Mouse (Mus musculus) testis, adult 2 months (tissue): ENCODE measurements around the gene Tenm3.

Source experiments
- CTCF ChIP-seq: fragments of 200-500 bp; IDR thresholded peaks from 2 replicates; pipeline ENCODE4 v1.5.1; 2012; ENCODE audit warnings: low read depth, mild to moderate bottlenecking, inconsistent platforms, low read length, moderate library complexity; ENCODE audit not compliant: control insufficient read depth, insufficient read depth, insufficient replicate concordance
- POLR2A ChIP-seq: fragments of 200-500 bp; IDR thresholded peaks from 2 replicates; pipeline ENCODE4 v1.6.1; 2012; ENCODE audit warnings: low read depth, mild to moderate bottlenecking, inconsistent platforms, low read length, moderate library complexity; ENCODE audit not compliant: control insufficient read depth

DNA sequence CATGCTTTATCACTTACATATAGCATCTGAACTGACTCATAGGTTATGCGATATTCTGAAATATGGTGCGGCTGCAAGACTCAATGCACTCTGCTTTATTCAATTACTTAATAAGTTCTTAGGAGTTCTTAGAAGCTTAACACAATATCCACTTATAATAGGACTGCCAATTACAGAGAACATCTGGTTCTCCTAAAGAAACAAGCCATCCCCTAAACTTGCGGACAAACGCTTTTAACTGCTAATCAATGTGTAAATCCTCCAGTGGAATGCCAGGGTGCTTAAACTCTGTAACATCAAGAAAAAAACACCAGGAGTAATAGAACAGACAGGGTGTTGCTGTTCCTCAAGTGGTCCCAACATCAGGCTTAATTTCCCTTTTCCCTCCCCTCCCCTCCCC lies 68.9 kb downstream of the Tenm3 start:
- TF ChIP-seq POLR2A (no peak), CTCF (no peak)
